ENCODE assay signal across 12 mouse cellular contexts in genomic region chr15:86107831-86108471, GRCm38 (mm10). TPM values are rescaled to one million over a fixed set of nuclear protein-coding genes. Genes with fewer than 3 reads are reported as not detected.
DNase-seq lines count a peak whose midpoint lies in the region; ATAC-seq lines count a peak whose summit lies in the region.
"Had no signal": no experiment of that assay in that cellular context is flagged by ENCODE, and none has a peak within 500 bp of the region (broad histone marks: within the 10 kb centered on the region; RNA-seq: fewer than 3 reads in every experiment).

No protein-coding gene starts in this region.

- H3K9ac ChIP-seq in heart, embryonic 11.5 days (ENCODE audit: low read depth, low read length) = no peak overlapping the region
- H3K9ac ChIP-seq in midbrain, embryonic 16.5 days (ENCODE audit: low read depth, low read length) = no peak overlapping the region
- no peak overlapping the region for H3K9ac ChIP-seq in midbrain, embryonic 14.5 days (replicated peaks; ENCODE audit: low read length)
- H3K9ac ChIP-seq in heart, embryonic 15.5 days = no peak overlapping the region

- peaks cover 69% of the 10 kb centered on the region for H3K4me1 ChIP-seq in heart, embryonic 11.5 days (ENCODE audit: control insufficient read depth, insufficient read depth, low read length)
- peaks cover 23% of the 10 kb centered on the region for H3K4me1 ChIP-seq in midbrain, embryonic 16.5 days (ENCODE audit: control insufficient read depth, insufficient read depth, low read length)
- peaks cover 15% of the 10 kb centered on the region for H3K4me1 ChIP-seq in midbrain, embryonic 14.5 days (ENCODE audit: control insufficient read depth, insufficient read depth, low read length)
- peaks cover 87% of the 10 kb centered on the region for H3K4me1 ChIP-seq in heart, embryonic 15.5 days (replicated peaks)

- H3K36me3 ChIP-seq in heart, embryonic 11.5 days (ENCODE audit: control insufficient read depth, insufficient read depth, low read length) = no peaks in the 10 kb centered on the region
- H3K36me3 ChIP-seq in midbrain, embryonic 16.5 days (ENCODE audit: control insufficient read depth, insufficient read depth, low read length) = no peaks in the 10 kb centered on the region
- H3K36me3 ChIP-seq in midbrain, embryonic 14.5 days (ENCODE audit: control insufficient read depth, insufficient read depth, low read length) = peaks cover 19% of the 10 kb centered on the region; the same call in 1 of the 2 replicates
- peaks cover 2% of the 10 kb centered on the region; the same call in 1 of the 2 replicates for H3K36me3 ChIP-seq in heart, embryonic 15.5 days

- H3K27ac ChIP-seq in heart, embryonic 11.5 days (ENCODE audit: low read depth, low read length) = peak overlapping the region; percentile 7; the same call in 1 of the 2 replicates
- no peak overlapping the region for H3K27ac ChIP-seq in midbrain, embryonic 16.5 days (ENCODE audit: low read length)
- H3K27ac ChIP-seq in midbrain, embryonic 14.5 days (replicated peaks; ENCODE audit: low read depth, low read length) = no peak overlapping the region
- H3K27ac ChIP-seq in heart, embryonic 15.5 days = peak overlapping the region; percentile 94

- H3K4me3 ChIP-seq in heart, embryonic 11.5 days (ENCODE audit: low read depth, low read length) = no peak overlapping the region
- no peak overlapping the region for H3K4me3 ChIP-seq in midbrain, embryonic 16.5 days (ENCODE audit: low read depth, low read length)
- no peak overlapping the region for H3K4me3 ChIP-seq in midbrain, embryonic 14.5 days (replicated peaks; ENCODE audit: low read depth, low read length)
- no peak overlapping the region for H3K4me3 ChIP-seq in heart, embryonic 15.5 days
- H3K4me3 ChIP-seq: erythroblast, embryonic 14.5 days had no signal

- no peak for DNase-seq in heart, adult 8-10 months (ENCODE audit: low spot score)
- DNase-seq in midbrain, embryonic 14.5 days = no peak
- no peak for DNase-seq in layer of hippocampus, adult 9-11 months
- no peak for DNase-seq in ovary, postnatal 10 days (ENCODE audit: low spot score)
- DNase-seq: gastrocnemius, postnatal 14 days; kidney, postnatal 10 days; lung, postnatal 36 days had no signal

- 64% methylated on average over 11 of the region's 11 CpGs for WGBS in heart, embryonic 11.5 days (ENCODE audit: insufficient replicate concordance)
- WGBS in midbrain, embryonic 16.5 days = 79% methylated on average over 11 of the region's 11 CpGs
- 84% methylated on average over 11 of the region's 11 CpGs for WGBS in midbrain, embryonic 14.5 days
- WGBS in heart, embryonic 15.5 days = 61% methylated on average over 11 of the region's 11 CpGs

- peak; percentile 7; the same call in 1 of the 2 replicates for ATAC-seq in heart, embryonic 11.5 days (replicated peaks; ENCODE audit: insufficient number of reproducible peaks, low FRiP score, low TSS enrichment)
- ATAC-seq in midbrain, embryonic 16.5 days = 0 out of 2 replicates have a peak, but pooled peaks have one; percentile 30
- ATAC-seq in midbrain, embryonic 14.5 days (ENCODE audit: low FRiP score, low TSS enrichment) = no peak
- no peak for ATAC-seq in heart, embryonic 15.5 days (replicated peaks; ENCODE audit: insufficient number of reproducible peaks, insufficient read depth, low FRiP score, low read depth)
- peak; percentile 9; the same call in 1 of the 2 replicates for ATAC-seq in megakaryocyte progenitor cell, adult 5-6 weeks (replicated peaks; ENCODE audit: poor library complexity)

- H3K9me3 ChIP-seq in heart, embryonic 11.5 days (replicated peaks; ENCODE audit: control insufficient read depth, low read length) = no peaks in the 10 kb centered on the region
- no peaks in the 10 kb centered on the region for H3K9me3 ChIP-seq in midbrain, embryonic 16.5 days (replicated peaks; ENCODE audit: control insufficient read depth, low read length, poor library complexity, severe bottlenecking)
- H3K9me3 ChIP-seq in midbrain, embryonic 14.5 days (ENCODE audit: control insufficient read depth, low read length) = no peaks in the 10 kb centered on the region
- no peaks in the 10 kb centered on the region for H3K9me3 ChIP-seq in heart, embryonic 15.5 days (replicated peaks)

- no peaks in the 10 kb centered on the region for H3K27me3 ChIP-seq in heart, embryonic 11.5 days (ENCODE audit: control insufficient read depth, insufficient read depth, low read length)
- H3K27me3 ChIP-seq in midbrain, embryonic 16.5 days (ENCODE audit: control insufficient read depth, insufficient read depth, low read depth, low read length) = no peaks in the 10 kb centered on the region
- no peaks in the 10 kb centered on the region for H3K27me3 ChIP-seq in midbrain, embryonic 14.5 days (ENCODE audit: control insufficient read depth, insufficient read depth, low read length)
- no peaks in the 10 kb centered on the region for H3K27me3 ChIP-seq in heart, embryonic 15.5 days

- H3K4me2 ChIP-seq in heart, embryonic 11.5 days = no peak overlapping the region
- no peak overlapping the region for H3K4me2 ChIP-seq in midbrain, embryonic 16.5 days (ENCODE audit: low read length)
- no peak overlapping the region for H3K4me2 ChIP-seq in midbrain, embryonic 14.5 days (ENCODE audit: low read length)
- H3K4me2 ChIP-seq in heart, embryonic 15.5 days = no peak overlapping the region

RNA-seq across cellular contexts. Expression of gene Gramd4, which starts 50.5 kb away (rescaled TPM):
- 4.9 and 6.5 TPM in 2 replicates for polyA plus RNA-seq in heart, embryonic 11.5 days (2014; fragmentation: Nextera tagmentation; extraction: Ambion mirVana)
- total RNA-seq in heart, adult 8-10 months (2022) = 10 to 100 TPM; 26.1 to 31.8 (median 27.3) TPM
- 36.0 and 36.7 TPM in 2 replicates for polyA plus RNA-seq in midbrain, embryonic 16.5 days (2015; fragmentation: Nextera tagmentation; extraction: Ambion mirVana)
- polyA plus RNA-seq in midbrain, embryonic 14.5 days (2014; fragmentation: Nextera tagmentation; extraction: Ambion mirVana) = 29.5 and 31.0 TPM in 2 replicates
- polyA plus RNA-seq in heart, embryonic 15.5 days (2015; fragmentation: Nextera tagmentation; extraction: Ambion mirVana) = 16.9 and 19.5 TPM in 2 replicates
- total RNA-seq in megakaryocyte progenitor cell, adult 5-6 weeks (2015) = 7.1 and 7.4 TPM in 2 replicates
- total RNA-seq in megakaryocyte progenitor cell, adult 5-6 weeks (2017) = 19.7 and 20.5 TPM in 2 replicates

Comparison
In these comparisons a context has a peak if more than half of its experiments do, and no peak if none do; other contexts are left out.
1. ATAC-seq: peak in heart, embryonic 11.5 days (single experiment), midbrain, embryonic 16.5 days (single experiment) and megakaryocyte progenitor cell, adult 5-6 weeks (single experiment); none in midbrain, embryonic 14.5 days (single experiment) and heart, embryonic 15.5 days (single experiment).
2. H3K27ac ChIP-seq: peak in heart, embryonic 11.5 days (single experiment) and heart, embryonic 15.5 days (single experiment); none in midbrain, embryonic 16.5 days (single experiment) and midbrain, embryonic 14.5 days (single experiment).